Mouse (Mus musculus) layer of hippocampus, adult 9-10 months (tissue): ENCODE data around the gene Ankrd36.

Experiments used
- DNase-seq: peaks from one replicate; pipeline ENCODE4 v3.0.0; 2022; ENCODE audit warnings: low spot score

Gene Ankrd36

DNA sequence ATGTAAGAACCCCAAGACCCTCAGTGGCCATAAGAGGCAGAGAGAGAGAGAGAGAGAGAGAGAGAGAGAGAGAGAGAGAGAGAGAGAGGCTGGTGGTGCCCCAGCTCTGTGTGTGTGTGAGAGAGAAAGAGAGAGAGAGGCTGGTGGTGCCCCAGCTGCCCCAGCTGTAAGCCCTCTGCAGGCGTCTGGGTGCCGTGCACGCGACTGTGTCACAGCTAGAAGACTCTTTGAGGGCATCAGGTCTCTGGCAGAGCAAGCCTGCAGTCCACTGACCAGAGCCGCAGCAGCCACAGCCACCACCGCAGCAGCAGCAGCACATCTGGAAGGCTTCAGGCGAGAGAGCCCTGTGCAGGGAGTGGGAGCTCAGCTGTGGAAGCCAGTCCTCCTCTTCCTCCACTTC lies 114.8 kb downstream of the Ankrd36 start:
- no peak for DNase-seq

DNA sequence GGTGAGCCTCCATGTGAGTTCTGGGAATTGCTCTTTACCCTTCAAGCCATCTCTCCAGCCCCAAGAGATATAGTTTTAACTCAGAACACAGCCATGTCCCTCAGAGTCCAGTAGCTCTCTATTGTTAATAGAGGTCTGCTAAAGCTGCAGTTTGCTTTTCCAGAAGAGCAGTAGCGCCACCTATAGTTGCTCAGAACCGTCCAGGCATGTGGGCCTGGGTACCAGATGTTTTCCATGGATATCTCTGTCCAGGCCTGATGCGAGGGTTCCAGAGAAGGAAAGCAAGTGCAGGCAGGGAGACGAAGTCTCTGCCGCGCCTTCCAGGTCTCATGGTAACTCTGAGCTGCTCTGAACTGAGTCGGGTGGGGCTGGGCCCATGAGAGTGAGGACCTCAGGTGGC lies 122.3 kb downstream of the Ankrd36 start:
- DNase-seq, result no peak

DNA sequence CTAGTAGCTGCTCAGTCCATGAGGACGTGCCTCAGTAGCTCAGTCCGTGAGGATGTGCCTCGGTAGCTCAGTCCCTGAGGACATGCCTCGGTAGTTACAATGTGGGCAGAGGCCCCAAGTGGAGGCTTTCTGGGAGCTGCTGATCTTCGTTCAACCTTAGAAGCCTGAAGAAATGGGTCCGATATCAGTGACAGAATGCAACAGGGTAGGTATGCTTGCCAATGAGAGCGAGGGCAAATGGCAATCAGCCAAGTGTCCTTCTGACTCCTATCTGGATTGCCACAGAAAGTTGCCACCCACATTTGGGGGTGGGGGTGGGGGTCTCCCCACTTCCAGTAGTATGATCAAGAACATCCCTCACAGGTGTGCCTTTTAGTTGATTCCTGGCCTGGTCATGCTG lies 131.3 kb downstream of the Ankrd36 start:
- DNase-seq, result no peak

DNA sequence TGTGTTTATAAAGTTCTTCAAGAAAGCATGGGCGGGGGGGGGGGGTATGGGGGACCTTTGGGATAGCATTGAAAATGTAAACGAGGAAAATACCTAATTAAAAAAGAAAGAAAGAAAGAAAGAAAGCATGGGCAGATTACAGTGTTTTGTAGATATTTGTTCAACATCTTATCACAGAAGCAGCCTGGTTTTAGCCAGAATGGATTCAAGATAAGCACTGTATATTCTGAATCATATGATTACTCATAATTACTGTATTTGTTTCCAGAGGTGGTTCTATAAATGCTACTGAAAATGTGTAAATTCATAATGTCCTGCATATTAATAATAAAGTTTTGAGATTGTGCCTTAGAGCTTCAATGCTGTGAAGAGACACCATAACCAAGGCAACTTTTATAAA lies 131.8 kb downstream of the Ankrd36 start:
- DNase-seq, result no peak

DNA sequence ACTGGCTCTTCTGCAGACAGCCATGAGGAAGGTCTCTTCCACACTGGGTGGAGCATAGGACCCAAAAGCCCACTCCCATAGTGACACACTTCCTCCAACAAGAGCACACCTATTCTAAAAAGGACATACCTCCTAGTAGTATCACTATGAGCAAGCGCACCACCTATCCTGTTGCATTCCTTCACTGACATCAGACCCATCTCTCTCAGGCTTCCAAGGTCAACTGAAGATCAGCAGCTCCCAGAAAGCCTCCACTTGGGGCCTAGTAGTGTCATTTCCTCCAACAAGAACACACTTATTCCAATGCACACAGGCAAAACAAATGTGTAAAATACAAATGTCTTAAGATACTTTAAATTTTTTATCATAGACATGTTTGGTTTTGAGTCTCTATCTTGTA lies 132.3 kb downstream of the Ankrd36 start:
- DNase-seq, result no peak

DNA sequence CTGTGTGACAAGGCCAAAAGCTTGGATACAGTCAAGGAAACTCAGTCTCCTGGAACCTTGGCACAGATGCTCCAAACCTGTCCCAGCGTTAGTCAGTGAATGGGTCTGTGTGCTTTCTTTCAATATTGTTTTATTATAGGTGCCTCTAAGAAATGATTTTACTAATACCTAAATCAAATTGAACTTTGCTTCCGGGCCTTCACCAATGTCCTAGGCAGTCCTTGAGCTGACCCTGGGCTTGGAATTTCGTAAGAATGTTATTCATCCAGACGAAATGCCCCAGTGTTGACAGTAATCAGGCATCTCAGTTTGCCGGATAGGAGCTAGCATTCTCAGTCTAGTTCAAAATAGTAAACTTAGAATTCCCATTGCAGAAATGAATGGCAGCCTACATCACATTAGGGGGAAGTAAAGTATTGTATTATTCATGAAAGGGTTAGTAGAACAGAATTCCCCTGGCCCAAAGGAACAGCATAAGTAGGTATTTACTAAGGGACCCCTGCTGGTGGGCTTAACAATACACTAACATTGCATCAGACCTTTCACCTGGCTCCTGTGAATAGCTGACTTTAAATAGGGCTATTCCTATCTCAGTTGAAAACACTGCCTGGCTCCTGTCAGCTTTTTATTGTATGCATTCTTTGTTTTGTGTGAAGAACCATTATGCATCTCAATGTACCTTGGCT lies 132.9 kb downstream of the Ankrd36 start:
- DNase-seq, result no peak

DNA sequence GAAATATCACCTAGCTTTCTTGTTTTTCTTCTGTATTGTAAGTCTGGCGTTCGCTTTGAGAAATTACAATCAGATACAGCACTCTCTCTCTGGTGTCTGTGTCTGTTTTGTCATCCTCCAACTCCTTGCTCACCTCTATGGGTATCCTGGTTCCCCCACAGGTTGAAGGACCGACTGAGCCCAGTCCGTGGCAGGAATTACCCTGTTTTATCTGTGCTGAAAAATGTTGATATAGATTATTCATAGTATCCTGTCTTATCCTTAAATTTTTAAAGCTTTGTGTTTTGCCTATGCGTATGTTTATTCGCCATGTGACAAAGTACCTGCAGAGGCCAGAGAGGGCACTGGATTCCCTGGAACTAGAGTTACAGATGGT lies 133.5 kb downstream of the Ankrd36 start:
- no peak for DNase-seq

DNA sequence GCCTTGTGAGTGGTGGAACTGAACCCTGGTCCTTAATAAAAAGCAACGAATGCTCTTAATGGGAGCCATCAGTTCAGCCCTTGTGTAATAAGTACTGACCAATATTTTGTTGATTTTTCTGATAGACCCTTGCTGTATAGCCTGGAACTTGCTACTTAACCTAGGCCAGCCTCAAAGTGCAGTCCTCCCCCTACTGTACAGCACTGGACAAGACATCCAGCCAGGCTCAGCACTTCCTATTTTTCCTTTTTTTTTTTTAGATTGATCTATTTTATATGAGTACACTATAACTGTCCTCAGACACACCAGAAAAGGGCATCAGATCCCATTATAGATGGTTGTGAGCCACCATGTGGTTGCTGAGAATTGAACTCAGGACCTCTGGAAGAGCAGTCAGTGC lies 133.9 kb downstream of the Ankrd36 start:
- DNase-seq, result no peak

DNA sequence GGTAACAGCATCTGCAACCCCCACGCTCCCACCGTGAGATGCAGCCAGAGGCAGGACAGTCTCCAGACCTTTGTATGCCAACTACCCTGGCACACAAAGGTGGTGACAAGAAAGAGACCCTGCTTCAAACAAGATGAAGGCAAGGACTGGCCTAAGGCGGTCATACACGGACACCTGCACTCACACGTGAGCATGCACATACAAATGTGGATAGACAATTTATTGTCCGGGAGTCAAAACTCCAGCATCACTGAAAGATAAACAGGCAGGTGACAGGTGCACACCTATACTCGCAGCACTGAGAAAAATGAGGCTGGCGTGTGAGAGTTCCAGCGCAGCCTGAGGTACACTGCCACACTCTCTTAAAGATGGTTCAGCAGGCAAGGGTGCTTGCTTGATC lies 136.5 kb downstream of the Ankrd36 start:
- no peak for DNase-seq

DNA sequence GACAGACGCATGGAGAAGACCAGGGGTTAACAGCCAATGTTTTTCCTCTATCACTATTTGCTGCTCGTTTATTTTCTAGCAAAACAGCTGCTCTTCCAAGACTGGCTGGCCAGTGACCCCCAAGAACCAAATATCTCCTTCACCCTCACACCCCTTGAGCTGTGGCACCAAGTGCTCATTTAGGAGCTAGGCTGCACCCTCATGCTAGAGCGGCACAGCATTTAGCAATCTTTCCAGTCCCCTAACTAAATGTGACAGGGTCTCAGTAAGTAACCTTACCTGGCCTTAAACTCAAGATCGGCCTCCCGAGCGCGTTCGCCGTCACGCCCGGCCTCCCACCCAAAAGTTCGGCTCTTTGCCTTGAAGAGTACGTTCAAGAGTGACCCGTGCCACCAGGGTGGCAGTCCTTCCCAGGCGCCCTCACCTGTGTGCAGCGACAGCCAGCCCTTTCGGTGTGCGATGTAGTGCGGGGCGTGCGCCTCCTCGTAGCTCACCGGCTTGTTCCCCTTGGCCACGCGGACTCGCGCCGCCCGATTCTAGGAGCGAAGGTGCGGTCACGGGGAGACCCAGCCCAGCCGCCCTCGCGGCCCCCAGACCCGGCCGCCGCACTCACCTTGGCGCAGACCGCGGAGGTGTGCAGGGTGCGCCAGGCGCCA lies 137.5 kb downstream of the Ankrd36 start:
- no peak for DNase-seq

DNA sequence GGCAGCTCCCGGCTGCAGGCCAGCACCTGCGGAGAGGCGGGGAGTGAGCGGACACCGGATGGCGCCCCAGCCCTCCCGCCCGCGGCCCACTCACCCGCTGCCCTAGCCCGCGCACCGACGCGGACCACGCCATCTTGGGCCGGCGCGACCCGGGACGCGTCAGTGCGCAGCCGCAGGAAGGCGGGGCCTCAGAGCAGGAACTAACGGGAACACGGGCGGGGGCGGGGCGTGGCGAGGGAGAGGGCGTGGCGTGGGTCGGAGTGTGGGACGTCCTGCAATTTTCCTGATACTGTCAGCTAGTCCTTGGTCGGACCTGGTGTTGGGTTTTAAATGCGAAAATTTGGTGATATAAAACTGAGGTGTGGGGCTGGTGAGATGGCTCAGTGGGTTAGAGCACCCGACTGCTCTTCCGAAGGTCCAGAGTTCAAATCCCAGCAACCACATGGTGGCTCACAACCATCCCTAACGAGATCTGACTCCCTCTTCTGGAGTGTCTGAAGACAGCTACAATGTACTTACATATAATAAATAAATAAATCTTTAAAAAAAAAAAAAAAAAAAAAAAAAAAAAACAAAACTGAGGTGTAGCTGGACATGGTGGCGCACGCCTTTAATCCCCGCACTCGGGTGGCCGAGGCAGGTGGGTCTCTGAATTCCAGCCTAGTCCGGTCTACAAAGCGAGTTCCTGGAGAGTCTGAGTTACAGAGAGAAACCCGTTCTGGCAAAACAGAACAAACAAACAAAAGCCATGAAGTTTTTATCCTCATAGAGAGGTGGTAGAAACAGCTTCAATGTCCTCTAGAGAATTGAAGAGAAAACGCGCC lies 138.3 kb downstream of the Ankrd36 start:
- DNase-seq, result peak; percentile 50

DNA sequence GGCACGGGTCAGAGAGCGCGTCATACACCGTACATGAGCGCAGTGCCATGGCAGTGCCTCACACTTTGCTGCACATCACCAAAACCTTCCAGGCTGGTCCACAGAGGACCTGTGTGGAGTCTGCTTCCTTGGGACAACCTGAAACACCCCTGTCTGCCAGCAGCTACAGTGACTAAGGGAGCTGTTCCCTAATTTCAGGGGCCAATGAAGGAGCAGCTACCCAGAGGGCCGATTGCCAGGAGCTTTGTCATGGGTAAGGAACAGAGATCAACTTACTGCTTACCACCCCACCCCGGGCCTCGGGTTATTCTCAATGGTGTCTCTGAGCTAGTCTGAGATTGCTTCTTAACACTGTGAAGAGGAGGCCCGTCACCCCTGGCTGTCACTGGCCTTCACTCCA lies 145.7 kb downstream of the Ankrd36 start:
- DNase-seq, result no peak

DNA sequence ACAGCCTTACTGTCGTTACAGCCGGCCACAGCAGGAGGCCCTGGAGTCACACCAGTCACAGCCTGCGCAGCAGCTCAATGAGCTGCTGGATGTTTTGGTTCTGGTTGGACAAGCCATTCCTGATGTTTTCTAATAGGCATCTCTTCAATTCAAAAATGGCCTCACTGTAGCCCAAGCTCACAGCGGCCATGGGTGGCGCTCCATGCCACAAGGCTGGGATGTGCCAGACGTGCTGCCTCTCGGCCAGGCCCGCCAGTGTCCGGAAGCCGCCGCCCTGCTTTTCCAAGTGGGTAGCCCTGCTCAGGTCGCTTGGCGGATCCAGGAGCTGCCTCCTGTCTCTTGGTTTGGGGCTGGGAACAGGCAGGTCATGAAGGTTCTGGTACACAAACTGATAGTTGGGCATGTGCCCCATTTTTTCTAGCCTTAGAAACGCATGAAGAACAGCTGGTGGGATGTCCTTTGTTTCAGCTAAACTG lies 146.2 kb downstream of the Ankrd36 start, which contains the start of gene Mrps24:
Gene Mrps24, minus strand, starts transcription at position 51 of the 476 bp plus-strand sequence.
- DNase-seq, result no peak

DNA sequence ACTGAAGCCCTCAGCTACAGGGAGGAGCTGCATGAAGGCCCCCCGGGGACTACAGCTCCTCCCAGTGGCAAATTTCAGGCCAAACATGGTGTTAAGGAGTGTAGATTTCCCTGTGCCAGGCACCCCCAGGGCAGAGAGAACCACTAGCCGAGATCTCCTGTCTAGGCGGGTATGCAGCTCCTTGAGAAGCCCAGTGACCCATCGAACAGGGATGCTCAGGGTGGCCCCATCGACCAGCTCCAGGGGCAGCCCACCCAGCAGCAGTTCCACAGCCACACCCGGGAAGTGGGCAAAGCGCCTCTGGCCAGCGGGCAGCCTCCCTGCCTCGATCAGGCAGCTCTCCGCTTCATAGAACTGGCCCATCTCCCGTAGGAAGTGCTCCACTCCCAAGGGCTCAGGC lies 146.8 kb downstream of the Ankrd36 start:
- no peak for DNase-seq

DNA sequence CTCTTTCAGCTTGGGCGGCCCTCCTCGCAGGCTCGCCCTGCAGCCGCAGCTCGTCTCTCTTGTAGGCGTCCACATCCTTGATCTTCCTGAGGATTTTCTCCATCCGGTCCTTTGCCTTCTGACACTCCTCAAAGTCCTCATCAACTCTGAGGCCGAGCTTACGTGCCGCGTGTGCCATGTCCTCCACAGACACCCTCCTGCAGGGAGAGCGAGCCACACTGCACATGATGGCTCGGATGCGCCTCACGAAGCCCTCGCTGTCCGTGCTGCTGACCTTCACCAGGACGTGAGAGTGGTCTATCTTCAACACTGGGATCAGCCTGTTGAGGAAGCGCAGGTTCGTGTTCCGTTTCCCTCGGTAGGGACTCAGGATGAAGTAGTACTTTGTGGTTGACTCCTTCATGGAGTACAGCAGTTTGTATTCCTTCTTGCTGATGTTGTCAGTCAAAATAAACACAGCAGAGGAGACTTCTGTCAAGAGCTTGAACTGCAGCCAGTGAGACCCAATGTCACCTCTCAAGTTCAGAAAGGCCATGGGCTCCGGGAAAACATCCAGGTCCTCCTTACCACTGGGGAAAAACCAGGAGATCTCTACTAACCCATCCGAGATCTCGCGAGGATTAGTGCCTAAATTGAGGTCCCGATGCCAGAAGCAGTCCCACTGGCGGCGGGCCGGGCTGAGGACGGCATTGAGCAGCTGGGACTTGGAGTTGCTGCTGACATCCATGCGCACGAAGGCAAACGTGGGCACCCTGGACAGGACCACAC lies 147.6 kb downstream of the Ankrd36 start:
- no peak for DNase-seq

DNA sequence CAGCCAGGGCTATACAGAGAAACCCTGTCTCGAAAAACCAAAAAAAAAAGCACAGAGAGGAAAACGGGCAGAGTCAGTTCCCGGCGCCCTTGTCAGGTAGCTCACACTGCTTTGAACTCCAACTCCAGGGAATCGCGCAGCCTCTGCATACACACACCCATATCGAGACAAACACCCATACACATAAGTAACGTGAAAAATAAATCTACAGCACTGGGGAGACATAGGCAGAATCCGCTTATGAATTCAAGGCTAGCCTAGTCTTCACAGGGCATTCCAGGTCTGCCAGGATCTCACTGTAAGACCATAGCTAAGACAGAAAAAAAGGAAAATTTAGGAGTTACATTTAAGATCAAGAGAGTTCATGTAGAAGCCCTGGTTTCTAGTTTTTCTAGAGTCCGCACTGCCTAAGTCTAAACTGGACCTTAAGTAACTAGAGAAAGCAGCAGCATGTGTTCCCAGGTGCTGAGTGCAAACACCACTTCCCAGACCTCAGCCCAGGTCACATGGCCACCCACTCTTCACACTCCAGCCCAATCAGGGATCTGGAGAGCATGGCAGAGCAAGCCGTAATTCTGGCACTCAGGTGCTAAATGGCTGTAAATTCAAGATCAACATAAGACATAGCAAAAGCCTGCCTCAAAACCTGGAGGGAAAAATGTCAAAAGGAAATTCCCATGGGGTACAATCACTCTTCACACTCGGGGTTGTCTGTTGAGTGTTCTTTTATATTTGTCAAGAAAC lies 149.3 kb downstream of the Ankrd36 start:
- no peak for DNase-seq

DNA sequence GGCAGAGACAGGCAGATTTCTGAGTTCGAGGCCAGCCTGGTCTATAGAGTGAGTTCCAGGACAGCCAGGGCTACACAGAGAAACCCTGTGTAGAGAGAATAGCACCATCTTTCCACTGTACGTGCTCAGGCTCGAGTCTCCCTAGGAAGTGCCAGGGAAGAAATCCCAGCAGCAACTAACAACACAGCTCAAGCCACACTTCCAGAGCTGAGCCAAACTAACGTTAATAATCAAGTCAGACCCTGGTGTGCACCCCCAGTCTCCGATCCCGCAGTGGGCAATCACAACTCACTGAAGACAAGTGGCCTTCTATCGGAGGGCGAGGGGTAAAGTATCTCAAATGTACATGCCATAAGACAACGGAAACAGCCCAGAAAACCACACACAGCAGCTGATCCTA lies 160.1 kb downstream of the Ankrd36 start:
- DNase-seq, result no peak

DNA sequence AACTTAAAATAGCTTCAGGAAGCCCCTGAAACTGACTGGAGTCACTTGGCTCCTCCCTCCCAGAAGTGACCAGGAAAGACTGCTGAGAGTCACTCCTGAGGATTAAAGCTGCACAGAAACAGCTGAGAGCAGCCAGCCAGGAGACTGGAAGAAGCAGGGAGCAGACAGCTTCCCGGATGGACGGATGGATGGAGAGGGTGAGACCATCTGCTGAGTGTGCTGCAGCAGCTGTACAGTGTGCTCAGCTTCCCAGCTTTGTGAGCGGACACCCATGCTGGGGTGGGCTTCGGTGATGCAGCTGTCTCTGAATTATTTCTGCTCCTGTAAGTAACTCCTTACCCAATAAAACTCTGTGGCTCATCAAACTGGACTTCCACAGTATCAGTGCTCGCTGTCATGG lies 162.9 kb downstream of the Ankrd36 start:
- no peak for DNase-seq

DNA sequence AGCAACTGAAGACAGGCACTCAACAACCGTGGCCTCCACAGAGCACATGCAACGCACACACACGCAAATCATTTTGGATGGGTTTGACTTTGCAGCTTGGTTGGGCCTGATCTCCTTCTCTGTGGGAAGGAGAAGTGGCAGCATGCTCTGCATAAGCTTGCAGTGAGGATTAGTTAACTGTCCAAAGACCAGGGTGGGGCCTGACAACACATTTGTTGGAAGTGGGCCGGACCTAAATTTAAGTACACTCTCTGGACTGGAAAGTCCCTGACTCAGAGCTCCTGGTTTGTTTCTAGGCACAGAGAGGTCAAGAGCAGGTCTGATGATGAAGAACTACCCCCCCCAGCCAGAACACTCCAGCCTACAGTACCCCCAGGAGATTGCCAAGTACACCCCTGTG lies 164.8 kb downstream of the Ankrd36 start:
- no peak for DNase-seq

DNA sequence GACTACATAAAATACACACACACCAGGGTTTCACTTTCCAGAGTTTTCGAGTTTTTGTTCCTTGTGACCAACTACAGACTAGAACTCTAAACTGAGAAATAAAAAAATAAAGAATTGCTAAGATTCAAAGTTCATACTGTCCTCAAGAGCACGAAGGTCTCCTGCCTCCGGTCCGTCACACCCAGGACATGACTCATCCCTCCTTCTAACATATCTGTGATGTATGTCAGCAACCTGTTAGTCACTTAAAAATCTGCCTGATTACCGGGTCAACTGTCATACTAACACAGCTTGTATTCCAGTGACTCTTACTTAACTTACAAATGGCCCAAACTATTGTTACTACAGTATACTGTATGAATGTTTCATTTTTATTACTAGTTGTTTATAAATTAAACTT lies 167.7 kb downstream of the Ankrd36 start:
- no peak for DNase-seq
